Mouse (Mus musculus): ENCODE data around the gene Khdrbs2. TPM values are rescaled to one million over a fixed set of nuclear protein-coding genes. Genes with fewer than 3 reads are reported as not detected.

The Khdrbs2 gene
- polyA plus RNA-seq, 1 experiment = 6.0 TPM

- Histone ChIP-seq H3K4me3 (replicated peaks; ENCODE audit: control insufficient read depth, low read depth, low read length) (no peak overlapping the region), H3K27ac (ENCODE audit: control insufficient read depth, insufficient read depth, low read depth, low read length, poor library complexity) (no peak overlapping the region), H3K4me1 (ENCODE audit: control insufficient read depth, insufficient read depth, low read length) (no peaks in the 10 kb centered on the region)
- 82% methylated on average over 2 of the region's 2 CpGs for WGBS
- TF ChIP-seq CTCF (IDR thresholded peaks at IDR 0.05; ENCODE audit: control insufficient read depth, insufficient read depth, low read length) (no peak), POLR2A (IDR thresholded peaks at IDR 0.05; ENCODE audit: borderline replicate concordance, control insufficient read depth, low read depth, low read length) (no peak)
These were observed 235.1 kb downstream of the Khdrbs2 start for GRCm38 (mm10) chr1:32407651-32408050.

- 37% methylated on average over 1 of the region's 1 CpGs for WGBS
- Histone ChIP-seq H3K4me3 (replicated peaks; ENCODE audit: control insufficient read depth, low read depth, low read length) (no peak overlapping the region), H3K27ac (ENCODE audit: control insufficient read depth, insufficient read depth, low read depth, low read length, poor library complexity) (no peak overlapping the region), H3K4me1 (ENCODE audit: control insufficient read depth, insufficient read depth, low read length) (no peaks in the 10 kb centered on the region)
- TF ChIP-seq CTCF (IDR thresholded peaks at IDR 0.05; ENCODE audit: control insufficient read depth, insufficient read depth, low read length) (no peak), POLR2A (IDR thresholded peaks at IDR 0.05; ENCODE audit: borderline replicate concordance, control insufficient read depth, low read depth, low read length) (no peak)
These were observed 255.9 kb downstream of the Khdrbs2 start for GRCm38 (mm10) chr1:32428410-32428809.

GRCm38 (mm10) chr1:32429493-32429892 lies 257.0 kb downstream of the Khdrbs2 start:
- TF ChIP-seq POLR2A (IDR thresholded peaks at IDR 0.05; ENCODE audit: borderline replicate concordance, control insufficient read depth, low read depth, low read length) (no peak), CTCF (IDR thresholded peaks at IDR 0.05; ENCODE audit: control insufficient read depth, insufficient read depth, low read length) (no peak)
- no peak overlapping the region for H3K4me3 ChIP-seq (replicated peaks; ENCODE audit: control insufficient read depth, low read depth, low read length)
- WGBS = 58% methylated on average over 1 of the region's 1 CpGs
- no peak overlapping the region for H3K27ac ChIP-seq (ENCODE audit: control insufficient read depth, insufficient read depth, low read depth, low read length, poor library complexity)
- H3K4me1 ChIP-seq (ENCODE audit: control insufficient read depth, insufficient read depth, low read length) = no peaks in the 10 kb centered on the region

- WGBS = 72% methylated on average over 3 of the region's 3 CpGs
- Histone ChIP-seq H3K27ac (ENCODE audit: control insufficient read depth, insufficient read depth, low read depth, low read length, poor library complexity) (no peak overlapping the region), H3K4me1 (ENCODE audit: control insufficient read depth, insufficient read depth, low read length) (no peaks in the 10 kb centered on the region), H3K4me3 (replicated peaks; ENCODE audit: control insufficient read depth, low read depth, low read length) (no peak overlapping the region)
- TF ChIP-seq POLR2A (IDR thresholded peaks at IDR 0.05; ENCODE audit: borderline replicate concordance, control insufficient read depth, low read depth, low read length) (no peak), CTCF (IDR thresholded peaks at IDR 0.05; ENCODE audit: control insufficient read depth, insufficient read depth, low read length) (no peak)
These were observed 258.0 kb downstream of the Khdrbs2 start for GRCm38 (mm10) chr1:32430516-32430915.

- Histone ChIP-seq H3K27ac (ENCODE audit: control insufficient read depth, insufficient read depth, low read depth, low read length, poor library complexity) (no peak overlapping the region), H3K4me3 (replicated peaks; ENCODE audit: control insufficient read depth, low read depth, low read length) (no peak overlapping the region), H3K4me1 (ENCODE audit: control insufficient read depth, insufficient read depth, low read length) (no peaks in the 10 kb centered on the region)
- 64% methylated on average over 2 of the region's 2 CpGs for WGBS
- TF ChIP-seq POLR2A (IDR thresholded peaks at IDR 0.05; ENCODE audit: borderline replicate concordance, control insufficient read depth, low read depth, low read length) = no peak
- no peak for TF ChIP-seq CTCF (IDR thresholded peaks at IDR 0.05; ENCODE audit: control insufficient read depth, insufficient read depth, low read length)
These were observed 260.6 kb downstream of the Khdrbs2 start for GRCm38 (mm10) chr1:32433118-32433517.

GRCm38 (mm10) chr1:32443927-32444326 lies 271.4 kb downstream of the Khdrbs2 start:
- Histone ChIP-seq H3K4me3 (replicated peaks; ENCODE audit: control insufficient read depth, low read depth, low read length) (no peak overlapping the region), H3K27ac (ENCODE audit: control insufficient read depth, insufficient read depth, low read depth, low read length, poor library complexity) (no peak overlapping the region), H3K4me1 (ENCODE audit: control insufficient read depth, insufficient read depth, low read length) (no peaks in the 10 kb centered on the region)
- TF ChIP-seq POLR2A (IDR thresholded peaks at IDR 0.05; ENCODE audit: borderline replicate concordance, control insufficient read depth, low read depth, low read length) (no peak), CTCF (IDR thresholded peaks at IDR 0.05; ENCODE audit: control insufficient read depth, insufficient read depth, low read length) (no peak)
- 70% methylated on average over 5 of the region's 5 CpGs for WGBS

GRCm38 (mm10) chr1:32463103-32463516 lies 290.6 kb downstream of the Khdrbs2 start:
- 78% methylated on average over 6 of the region's 6 CpGs for WGBS

GRCm38 (mm10) chr1:32471022-32471421 lies 298.5 kb downstream of the Khdrbs2 start:
- Histone ChIP-seq H3K27ac (ENCODE audit: control insufficient read depth, insufficient read depth, low read depth, low read length, poor library complexity) (no peak overlapping the region), H3K4me3 (replicated peaks; ENCODE audit: control insufficient read depth, low read depth, low read length) (no peak overlapping the region), H3K4me1 (ENCODE audit: control insufficient read depth, insufficient read depth, low read length) (no peaks in the 10 kb centered on the region)
- 61% methylated on average over 2 of the region's 2 CpGs for WGBS
- TF ChIP-seq CTCF (IDR thresholded peaks at IDR 0.05; ENCODE audit: control insufficient read depth, insufficient read depth, low read length) (no peak), POLR2A (IDR thresholded peaks at IDR 0.05; ENCODE audit: borderline replicate concordance, control insufficient read depth, low read depth, low read length) (no peak)

More at GRCm38 (mm10) chr1:32463103-32463516, 290.6 kb downstream of the Khdrbs2 start:
- Histone ChIP-seq H3K4me1 (ENCODE audit: control insufficient read depth, insufficient read depth, low read length) (no peaks in the 10 kb centered on the region), H3K4me3 (replicated peaks; ENCODE audit: control insufficient read depth, low read depth, low read length) (no peak overlapping the region), H3K27ac (ENCODE audit: control insufficient read depth, insufficient read depth, low read depth, low read length, poor library complexity) (no peak overlapping the region)
- no peak; the same call in 1 of the 2 replicates for TF ChIP-seq POLR2A (IDR thresholded peaks at IDR 0.05; ENCODE audit: borderline replicate concordance, control insufficient read depth, low read depth, low read length)
- TF ChIP-seq CTCF (IDR thresholded peaks at IDR 0.05; ENCODE audit: control insufficient read depth, insufficient read depth, low read length) = no peak

Measured in bone marrow, adult 2 months (tissue).